Mouse (Mus musculus) limb, embryonic 14.5 days (tissue): ENCODE measurements around the gene Phf24. TPM values are rescaled to one million over a fixed set of nuclear protein-coding genes. Genes with fewer than 3 reads are reported as not detected.

Experiments
- ATAC-seq: fragments of 200-750 bp; cut with Nextera tagmentation; 2 replicates; pipeline ENCODE4 v1.8.0; 2017; ENCODE audit warnings: low read depth, moderate number of reproducible peaks, moderate TSS enrichment; ENCODE audit not compliant: low FRiP score
- DNase-seq: peaks from one replicate; pipeline ENCODE4 v3.0.0-alpha.2; 2015; ENCODE audit warnings: low spot score
- H3K27ac ChIP-seq: fragments of 300-500 bp; sonication (generic); replicated peaks from 2 replicates; pipeline ENCODE4 v1.5.1; 2014; ENCODE audit warnings: low read depth, mild to moderate bottlenecking, low read length, moderate library complexity, mixed read lengths
- H3K27me3 ChIP-seq: fragments of 300-500 bp; sonication (generic); 2 replicates; pipeline ENCODE4 v1.6.1; 2014; ENCODE audit warnings: low read length, mixed read lengths; ENCODE audit not compliant: control insufficient read depth, insufficient read depth
- H3K36me3 ChIP-seq: fragments of 300-500 bp; sonication (generic); 2 replicates; pipeline ENCODE4 v1.6.1; 2014; ENCODE audit warnings: mild to moderate bottlenecking, low read length, moderate library complexity, mixed read lengths; ENCODE audit not compliant: control insufficient read depth, insufficient read depth
- H3K4me1 ChIP-seq: fragments of 300-500 bp; sonication (generic); 2 replicates; pipeline ENCODE4 v1.6.1; 2014; ENCODE audit warnings: antibody characterized with exemption, low read length, mixed read lengths; ENCODE audit not compliant: control insufficient read depth, insufficient read depth
- H3K4me2 ChIP-seq: fragments of 300-500 bp; sonication (generic); replicated peaks from 2 replicates; pipeline ENCODE4 v1.6.1; 2014; ENCODE audit warnings: low read depth, mild to moderate bottlenecking, low read length, moderate library complexity; ENCODE audit not compliant: severe bottlenecking
- H3K4me3 ChIP-seq: fragments of 300-500 bp; sonication (generic); replicated peaks from 2 replicates; pipeline ENCODE4 v1.5.1; 2014; ENCODE audit warnings: low read length
- H3K9ac ChIP-seq: fragments of 300-500 bp; sonication (generic); 2 replicates; pipeline ENCODE4 v1.6.1; 2014; ENCODE audit warnings: mild to moderate bottlenecking, low read depth, low read length, moderate library complexity; ENCODE audit not compliant: severe bottlenecking
- H3K9me3 ChIP-seq: fragments of 300-500 bp; sonication (generic); 2 replicates; pipeline ENCODE4 v1.6.1; 2016; ENCODE audit warnings: low read length; ENCODE audit not compliant: control insufficient read depth
- POLR2A ChIP-seq: fragments of 200-500 bp; IDR thresholded peaks from 2 replicates; pipeline ENCODE4 v1.8.0; 2012; ENCODE audit warnings: inconsistent platforms, mild to moderate bottlenecking, moderate library complexity, borderline replicate concordance; ENCODE audit not compliant: insufficient read depth, insufficient read length; ENCODE audit errors: extremely low read depth
- WGBS: fragments of 180-500 bp; shearing (Covaris S2); extraction: QIAGEN DNeasy Blood & Tissue Kit; methylation state at CpG from one replicate; pipeline ENCODE4 v1.1.7; 2014; 5-methylcytosine and 5-hydroxymethylcytosine counted together
- polyA plus RNA-seq, 2 experiments: library from polyadenylated mRNA; depleted of rRNA in 1 of 2; stranded (reverse) in 1 of 2; unstranded in 1 of 2; fragments of >200 nt; fragmentation: Nextera tagmentation in 1 of 2; extraction: Ambion mirVana in 1 of 2; gene quantifications; 2 replicates each; pipeline versions ENCODE4 v1.2.1 to v1.2.3; 2012 to 2014

The Phf24 gene
- polyA plus RNA-seq, 2 experiments: 1.1 to 2.7 TPM

GRCm38 (mm10) chr4:42953435-42954094, 37.1 kb downstream of the Phf24 start:
- TF ChIP-seq POLR2A: no peak
- peak; percentile 47 for DNase-seq
- 26% methylated on average over 10 of the region's 10 CpGs for WGBS
- no peak for ATAC-seq
- H3K27ac ChIP-seq: peak overlapping the region; percentile 38; the same call in 1 of the 2 replicates
- H3K9me3 ChIP-seq: no peaks in the 10 kb centered on the region
- H3K4me1 ChIP-seq: peaks cover 9% of the 10 kb centered on the region
- H3K9ac ChIP-seq: no peak overlapping the region
- no peak overlapping the region for H3K4me3 ChIP-seq
- H3K36me3 ChIP-seq: peaks cover 18% of the 10 kb centered on the region; the same call in 1 of the 2 replicates
- H3K4me2 ChIP-seq: 0 out of 2 replicates have a peak overlapping the region, but pooled peaks have one; percentile 7
- H3K27me3 ChIP-seq: no peaks in the 10 kb centered on the region

GRCm38 (mm10) chr4:42954297-42954696, 37.8 kb downstream of the Phf24 start:
- no peak overlapping the region for H3K9ac ChIP-seq
- WGBS: 14% methylated on average over 10 of the region's 10 CpGs
- peak; percentile 85 for DNase-seq

GRCm38 (mm10) chr4:42955200-42955599, 38.7 kb downstream of the Phf24 start:
- DNase-seq (no peak), ATAC-seq (no peak)
- Histone ChIP-seq H3K27me3 (no peaks in the 10 kb centered on the region), H3K27ac (no peak overlapping the region), H3K4me3 (no peak overlapping the region), H3K4me2 (no peak overlapping the region), H3K9me3 (no peaks in the 10 kb centered on the region), H3K36me3 (peaks cover 18% of the 10 kb centered on the region; the same call in 1 of the 2 replicates), H3K4me1 (peaks cover 6% of the 10 kb centered on the region), H3K9ac (no peak overlapping the region)
- 85% methylated on average over 3 of the region's 3 CpGs for WGBS
- TF ChIP-seq POLR2A: no peak

More at GRCm38 (mm10) chr4:42954297-42954696, 37.8 kb downstream of the Phf24 start:
- no peak for TF ChIP-seq POLR2A
- peaks cover 6% of the 10 kb centered on the region for H3K4me1 ChIP-seq
- H3K27me3 ChIP-seq: no peaks in the 10 kb centered on the region
- no peak for ATAC-seq
- no peaks in the 10 kb centered on the region for H3K9me3 ChIP-seq
- H3K4me2 ChIP-seq: no peak overlapping the region
- H3K36me3 ChIP-seq: peaks cover 18% of the 10 kb centered on the region; the same call in 1 of the 2 replicates
- no peak overlapping the region for H3K4me3 ChIP-seq
- H3K27ac ChIP-seq: no peak overlapping the region

GRCm38 (mm10) chr4:42956581-42956980, 40.1 kb downstream of the Phf24 start:
- no peak overlapping the region for H3K4me2 ChIP-seq
- H3K4me1 ChIP-seq: no peaks in the 10 kb centered on the region
- WGBS: 91% methylated on average over 17 of the region's 17 CpGs
- DNase-seq (no peak), ATAC-seq (no peak)
- no peaks in the 10 kb centered on the region for H3K27me3 ChIP-seq
- H3K9ac ChIP-seq: no peak overlapping the region
- no peak overlapping the region for H3K4me3 ChIP-seq
- no peaks in the 10 kb centered on the region for H3K9me3 ChIP-seq
- TF ChIP-seq POLR2A: no peak
- no peak overlapping the region for H3K27ac ChIP-seq
- H3K36me3 ChIP-seq: peaks cover 18% of the 10 kb centered on the region; the same call in 1 of the 2 replicates

- H3K4me2 ChIP-seq: no peak overlapping the region
- 84% methylated on average over 11 of the region's 11 CpGs for WGBS
- no peaks in the 10 kb centered on the region for H3K27me3 ChIP-seq
- H3K9me3 ChIP-seq: no peaks in the 10 kb centered on the region
- no peak overlapping the region for H3K4me3 ChIP-seq
- H3K36me3 ChIP-seq: peaks cover 18% of the 10 kb centered on the region; the same call in 1 of the 2 replicates
- no peak overlapping the region for H3K27ac ChIP-seq
- ATAC-seq (no peak), DNase-seq (no peak)
- H3K4me1 ChIP-seq: no peaks in the 10 kb centered on the region
- TF ChIP-seq POLR2A: no peak
- H3K9ac ChIP-seq: no peak overlapping the region
These were observed 40.8 kb downstream of the Phf24 start for GRCm38 (mm10) chr4:42957306-42957705.
